Mouse (Mus musculus): ENCODE data around the gene Crcp.

Gene Crcp

GRCm38 (mm10) chr5:130059413-130060328 lies 30.6 kb downstream of the Crcp start:
- DNase-seq (ENCODE audit: low spot score) = no peak

DNA sequence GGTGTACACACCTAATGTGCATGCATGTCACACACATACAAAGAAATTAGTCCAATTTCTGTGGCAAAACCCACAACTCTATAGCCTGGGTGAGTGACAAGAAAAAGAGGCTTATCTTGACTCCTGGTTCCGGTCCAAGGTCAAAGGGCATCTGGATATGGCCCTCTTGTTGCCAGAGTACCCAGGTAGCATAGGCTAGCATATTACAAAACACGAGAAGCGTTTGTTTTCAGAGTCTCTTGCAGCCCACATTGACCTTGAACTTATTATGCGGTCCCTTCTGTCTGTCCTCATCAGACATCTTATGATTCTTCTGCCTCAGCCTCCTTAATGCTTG lies 31.2 kb downstream of the Crcp start:
- no peak for DNase-seq (ENCODE audit: low spot score)

- DNase-seq (ENCODE audit: low spot score) = no peak
Measured at GRCm38 (mm10) chr5:130062096-130062495, 33.0 kb downstream of the Crcp start.

- DNase-seq (ENCODE audit: low spot score) = no peak
Measured at GRCm38 (mm10) chr5:130063760-130064159, 34.7 kb downstream of the Crcp start.

GRCm38 (mm10) chr5:130065579-130065978 lies 36.5 kb downstream of the Crcp start:
- no peak for DNase-seq (ENCODE audit: low spot score)

- DNase-seq (ENCODE audit: low spot score) = no peak
Measured at GRCm38 (mm10) chr5:130067841-130068264, 38.8 kb downstream of the Crcp start.

GRCm38 (mm10) chr5:130073026-130073425 lies 43.9 kb downstream of the Crcp start, which contains the start of gene Tpst1:
TSS of gene Tpst1 (plus strand) at chr5:130073326.
- no peak for DNase-seq (ENCODE audit: low spot score)

- DNase-seq (ENCODE audit: low spot score) = no peak
Measured at GRCm38 (mm10) chr5:130074491-130074890, 45.4 kb downstream of the Crcp start.

GRCm38 (mm10) chr5:130076396-130076795 lies 47.3 kb downstream of the Crcp start:
- no peak for DNase-seq (ENCODE audit: low spot score)

- DNase-seq (ENCODE audit: low spot score) = no peak
Measured at GRCm38 (mm10) chr5:130078096-130078833, 49.2 kb downstream of the Crcp start.

GRCm38 (mm10) chr5:130078834-130079156 lies 49.7 kb downstream of the Crcp start:
- no peak for DNase-seq (ENCODE audit: low spot score)

DNA sequence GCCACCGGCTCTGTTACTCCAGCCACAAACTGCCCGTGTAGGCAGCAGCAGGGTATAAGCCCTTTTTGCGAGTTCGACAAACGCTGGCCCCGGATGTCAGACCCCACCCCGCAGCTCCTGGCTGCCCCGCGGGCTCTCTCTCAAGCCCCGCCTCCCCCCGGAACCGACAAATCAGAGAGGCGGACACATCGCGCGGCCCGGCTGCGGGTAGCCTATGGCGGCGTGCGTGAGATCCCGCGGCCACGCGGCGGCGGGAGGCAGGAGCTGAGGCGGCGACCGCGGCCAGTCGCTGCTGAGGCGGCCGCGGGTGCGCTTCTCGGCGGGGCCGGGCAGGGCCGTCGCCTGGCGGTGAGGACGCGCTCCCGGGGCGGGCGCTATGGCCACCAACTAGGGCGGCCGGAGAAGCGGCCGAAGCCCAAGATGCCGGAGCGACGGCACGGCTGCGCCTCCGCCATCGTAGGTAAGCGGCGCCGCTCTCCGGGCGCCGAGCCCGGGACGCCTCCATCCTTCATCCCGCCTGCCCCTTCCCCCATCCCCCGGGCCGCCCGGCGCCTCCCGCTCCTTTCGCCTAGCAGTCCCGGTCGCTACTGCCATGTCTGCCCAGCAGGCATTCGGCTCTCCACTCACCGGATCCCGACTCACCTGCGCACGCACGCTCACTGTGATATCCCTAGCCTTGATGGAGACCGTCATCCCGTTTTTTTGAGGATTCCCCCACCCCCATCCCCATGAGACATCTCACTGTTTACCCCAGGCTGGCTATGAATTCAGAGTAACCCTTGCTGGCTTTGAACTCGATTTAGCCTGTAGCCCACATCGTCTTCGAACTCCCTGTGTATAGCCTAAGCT lies 50.3 kb downstream of the Crcp start:
- DNase-seq (ENCODE audit: low spot score) = peak; percentile 85

DNA sequence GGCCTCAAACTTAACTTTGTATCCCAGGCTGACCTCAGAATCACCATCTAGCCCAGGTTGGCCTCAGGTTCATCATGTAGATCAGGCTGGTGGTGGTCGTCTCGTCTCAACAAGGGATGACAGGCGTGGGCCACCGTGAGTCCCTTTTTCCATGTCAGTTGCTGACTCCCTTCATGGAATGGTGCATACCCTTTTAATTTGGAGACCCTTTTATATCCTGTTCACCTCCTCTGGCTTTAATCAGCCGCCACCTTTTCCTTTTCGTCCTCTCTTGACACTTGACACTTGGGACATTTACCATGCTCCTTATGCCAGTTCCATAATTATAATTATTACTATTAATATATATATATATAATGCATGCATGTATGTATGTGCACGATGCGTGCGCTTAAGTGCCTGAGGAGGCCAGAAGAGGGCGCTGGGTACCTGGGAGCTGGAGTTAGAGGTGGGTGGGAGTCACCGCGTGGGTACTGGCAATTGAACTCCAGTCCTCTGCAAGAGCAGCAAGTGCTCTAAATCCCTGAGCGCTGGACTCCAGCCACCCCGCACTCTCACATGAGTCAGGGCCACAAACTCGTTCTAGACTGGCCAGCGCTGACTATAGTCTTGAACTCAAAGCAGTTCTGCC lies 51.1 kb downstream of the Crcp start:
- DNase-seq (ENCODE audit: low spot score) = no peak

DNA sequence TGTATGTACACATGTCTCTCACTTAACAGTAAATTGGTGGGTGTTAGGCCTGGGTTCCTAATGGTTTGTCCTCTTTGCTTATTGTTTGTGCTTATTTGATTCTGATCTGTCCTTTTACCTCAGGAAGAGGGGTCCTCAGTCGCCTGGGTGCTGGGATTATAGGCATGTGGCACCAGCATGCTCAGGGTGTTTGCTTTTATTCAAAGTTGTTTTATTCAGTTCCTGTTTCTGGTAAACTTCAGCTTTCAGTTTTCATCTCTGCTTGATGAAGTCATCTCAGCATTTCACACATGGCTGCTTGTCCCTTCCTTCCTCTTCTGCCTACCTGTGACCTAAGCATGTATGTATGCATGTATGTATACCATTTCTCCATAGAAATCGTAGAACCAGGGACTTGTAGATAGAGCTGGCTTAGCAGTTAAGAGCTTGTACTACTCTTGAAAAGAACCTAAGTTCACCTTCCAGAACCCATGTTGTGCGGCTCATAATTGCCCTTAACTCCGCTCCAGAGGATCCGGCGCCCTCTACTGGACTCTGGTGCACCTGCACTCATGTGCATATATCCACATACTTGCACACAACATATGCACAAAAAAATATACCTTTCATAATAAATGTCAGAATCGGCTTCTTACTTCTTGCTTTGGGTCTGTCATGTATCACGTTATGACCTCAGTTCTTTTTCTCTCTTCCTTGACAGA lies 52.2 kb downstream of the Crcp start:
- no peak for DNase-seq (ENCODE audit: low spot score)

- DNase-seq (ENCODE audit: low spot score) = no peak
Measured at GRCm38 (mm10) chr5:130082431-130082830, 53.3 kb downstream of the Crcp start.

- DNase-seq (ENCODE audit: low spot score) = no peak
Measured at GRCm38 (mm10) chr5:130084271-130084670, 55.2 kb downstream of the Crcp start.

DNA sequence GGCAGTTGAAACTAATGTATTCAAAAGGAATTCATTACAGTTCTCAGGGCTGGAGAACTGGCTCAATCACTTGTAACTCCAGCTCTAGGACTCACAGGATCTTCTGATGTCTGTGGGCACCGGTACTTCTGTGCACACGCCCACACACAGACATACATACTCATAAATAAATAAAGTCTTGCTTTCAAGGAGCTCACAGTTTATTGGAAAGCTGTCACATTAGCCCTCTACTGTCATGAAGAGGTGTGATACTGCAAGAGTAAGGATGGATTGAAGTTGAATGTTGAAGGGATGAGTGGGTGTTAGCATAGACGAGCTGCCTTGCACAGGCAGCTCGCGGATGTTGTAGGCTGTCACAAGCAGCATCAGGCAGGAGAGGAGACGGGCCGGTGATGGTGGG lies 58.9 kb downstream of the Crcp start:
- no peak for DNase-seq (ENCODE audit: low spot score)

DNA sequence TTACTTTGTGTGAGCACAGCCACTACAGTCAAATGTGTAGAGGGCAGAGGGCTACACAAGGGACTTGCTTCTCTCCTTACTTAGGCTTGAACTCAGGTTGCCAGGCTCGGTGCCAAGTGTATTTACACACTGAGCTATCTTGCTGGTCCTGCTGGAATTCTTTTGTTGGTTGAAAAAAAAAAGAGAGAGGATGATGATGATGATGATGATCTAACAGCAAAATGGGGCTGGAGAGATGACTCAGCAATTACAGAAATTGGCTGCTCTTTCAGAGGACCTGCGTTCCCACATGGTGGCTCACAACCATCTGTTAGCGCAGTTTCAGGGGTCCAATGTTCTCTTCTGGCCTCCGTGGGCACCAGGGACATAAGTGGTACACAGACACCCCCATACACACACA lies 59.5 kb downstream of the Crcp start:
- DNase-seq (ENCODE audit: low spot score) = no peak

DNA sequence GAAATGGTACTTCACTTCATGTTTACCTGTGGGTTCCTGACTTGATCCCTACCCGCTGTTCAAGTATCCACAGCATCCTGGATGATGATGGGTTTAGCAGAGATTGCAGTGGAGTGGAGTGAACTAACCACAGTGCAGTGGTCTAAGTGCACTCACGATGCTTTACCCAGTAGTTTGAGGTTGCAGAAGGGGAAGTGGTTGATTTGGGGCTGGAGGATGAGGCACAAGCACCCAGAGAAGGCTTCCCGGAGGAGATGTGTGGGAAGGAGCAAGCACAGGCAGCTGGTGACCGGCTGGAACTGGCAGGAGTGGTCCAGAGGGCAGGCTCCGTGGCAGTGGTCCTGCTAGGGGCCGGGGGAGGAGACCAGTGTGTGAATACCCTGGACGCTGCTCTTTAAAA lies 60.1 kb downstream of the Crcp start:
- DNase-seq (ENCODE audit: low spot score) = no peak

- DNase-seq (ENCODE audit: low spot score) = no peak
Measured at GRCm38 (mm10) chr5:130089626-130090393, 60.7 kb downstream of the Crcp start.

GRCm38 (mm10) chr5:130096754-130097153 lies 67.7 kb downstream of the Crcp start:
- no peak for DNase-seq (ENCODE audit: low spot score)

Measured in T-cell, adult 2 months (primary cell).